Mouse (Mus musculus) CD4-positive, CD25-positive, alpha-beta regulatory T cell, adult 2 months (primary cell): ENCODE measurements around the gene Fbxo21.

Source experiments
- DNase-seq: peaks from one replicate; pipeline ENCODE4 v3.0.0-alpha.2; 2012; ENCODE audit warnings: low read depth, low spot score

The Fbxo21 gene

GRCm38 (mm10) chr5:117979082-117979481, 2.6 kb downstream of the Fbxo21 start:
- no peak for DNase-seq

- no peak for DNase-seq
These were observed 4.4 kb downstream of the Fbxo21 start for GRCm38 (mm10) chr5:117980921-117981320.

- no peak for DNase-seq
These were observed 5.4 kb downstream of the Fbxo21 start for GRCm38 (mm10) chr5:117981943-117982342.

- no peak for DNase-seq
These were observed 9.8 kb downstream of the Fbxo21 start for GRCm38 (mm10) chr5:117986327-117986726.

GRCm38 (mm10) chr5:117987891-117988290, 11.4 kb downstream of the Fbxo21 start:
- DNase-seq: no peak

- no peak for DNase-seq
These were observed 11.8 kb downstream of the Fbxo21 start for GRCm38 (mm10) chr5:117988367-117988766.

GRCm38 (mm10) chr5:117989773-117990172, 13.2 kb downstream of the Fbxo21 start:
- DNase-seq: no peak

GRCm38 (mm10) chr5:117990957-117991356, 14.4 kb downstream of the Fbxo21 start:
- DNase-seq: no peak

- DNase-seq: no peak
These were observed 17.0 kb downstream of the Fbxo21 start for GRCm38 (mm10) chr5:117993550-117993949.

- DNase-seq: no peak
These were observed 18.9 kb downstream of the Fbxo21 start for GRCm38 (mm10) chr5:117995372-117995901.

GRCm38 (mm10) chr5:117995911-117996310, 19.4 kb downstream of the Fbxo21 start:
- no peak for DNase-seq

- DNase-seq: no peak
These were observed 20.1 kb downstream of the Fbxo21 start for GRCm38 (mm10) chr5:117996581-117996980.

- no peak for DNase-seq
These were observed 21.0 kb downstream of the Fbxo21 start for GRCm38 (mm10) chr5:117997434-117997970.

- no peak for DNase-seq
These were observed 22.5 kb downstream of the Fbxo21 start for GRCm38 (mm10) chr5:117999061-117999460.

- no peak for DNase-seq
These were observed 23.1 kb downstream of the Fbxo21 start for GRCm38 (mm10) chr5:117999584-117999983.

- DNase-seq: peak; percentile 76
These were observed 25.5 kb downstream of the Fbxo21 start for GRCm38 (mm10) chr5:118002059-118002458.

GRCm38 (mm10) chr5:118004619-118005018, 28.1 kb downstream of the Fbxo21 start:
- DNase-seq: peak; percentile 83

- no peak for DNase-seq
These were observed 29.2 kb downstream of the Fbxo21 start for GRCm38 (mm10) chr5:118005728-118006127.

GRCm38 (mm10) chr5:118008344-118008743, 31.8 kb downstream of the Fbxo21 start:
- DNase-seq: no peak

GRCm38 (mm10) chr5:118010872-118011271, 34.3 kb downstream of the Fbxo21 start:
- DNase-seq: no peak

- DNase-seq: no peak
These were observed 35.3 kb downstream of the Fbxo21 start for GRCm38 (mm10) chr5:118011796-118012195.

GRCm38 (mm10) chr5:118015028-118015427, 38.5 kb downstream of the Fbxo21 start:
- no peak for DNase-seq

- no peak for DNase-seq
These were observed 39.1 kb downstream of the Fbxo21 start for GRCm38 (mm10) chr5:118015669-118016068.

GRCm38 (mm10) chr5:118017527-118017926, 41.0 kb downstream of the Fbxo21 start:
- DNase-seq: no peak
